ENCODE assay signal across 9 mouse cellular contexts in genomic region chr2:101751236-101751922, GRCm38 (mm10).
A peak's percentile ranks its signal among the peaks of the same experiment; 100 is the strongest.
DNase-seq lines count a peak whose midpoint lies in the region; ATAC-seq and TF ChIP-seq lines count a peak whose summit lies in the region.
"Had no signal": no experiment of that assay in that cellular context is flagged by ENCODE, and none has a peak within 500 bp of the region (broad histone marks: within the 10 kb centered on the region; RNA-seq: fewer than 3 reads in every experiment).

No protein-coding gene starts in this region.

- WGBS in forebrain, embryonic 11.5 days = 49% methylated on average over 4 of the region's 4 CpGs
- 54% methylated on average over 4 of the region's 4 CpGs for WGBS in forebrain, embryonic 16.5 days
- WGBS in kidney, embryonic 14.5 days = 18% methylated on average over 4 of the region's 4 CpGs

- 0 out of 2 replicates have a peak, but pooled peaks have one; percentile 27 for ATAC-seq in forebrain, embryonic 11.5 days (replicated peaks; ENCODE audit: low FRiP score)
- ATAC-seq in forebrain, embryonic 16.5 days = no peak
- ATAC-seq in kidney, embryonic 14.5 days (ENCODE audit: low FRiP score, low TSS enrichment) = peak; percentile 70
- ATAC-seq: midbrain, embryonic 13.5 days had no signal

- H3K4me3 ChIP-seq in forebrain, embryonic 11.5 days (ENCODE audit: low read depth, low read length) = no peak overlapping the region
- H3K4me3 ChIP-seq in forebrain, embryonic 16.5 days (replicated peaks; ENCODE audit: low read length) = no peak overlapping the region
- H3K4me3 ChIP-seq in kidney, embryonic 14.5 days (ENCODE audit: low read length) = no peak overlapping the region
- no peak overlapping the region for H3K4me3 ChIP-seq in testis, adult 2 months (ENCODE audit: control insufficient read depth, low read depth, low read length)
- H3K4me3 ChIP-seq: midbrain, embryonic 13.5 days had no signal

- no peaks in the 10 kb centered on the region for H3K36me3 ChIP-seq in forebrain, embryonic 11.5 days (ENCODE audit: control insufficient read depth, insufficient read depth, low read length)
- H3K36me3 ChIP-seq in forebrain, embryonic 16.5 days (ENCODE audit: control insufficient read depth, insufficient read depth) = no peaks in the 10 kb centered on the region
- peaks cover 7% of the 10 kb centered on the region; the same call in 1 of the 2 replicates for H3K36me3 ChIP-seq in kidney, embryonic 14.5 days (ENCODE audit: control insufficient read depth, insufficient read depth, low read length)
- no peaks in the 10 kb centered on the region for H3K36me3 ChIP-seq in testis, adult 2 months (ENCODE audit: control insufficient read depth, insufficient read depth, low read length)
- H3K36me3 ChIP-seq: midbrain, embryonic 13.5 days had no signal

- no peak overlapping the region for H3K27ac ChIP-seq in forebrain, embryonic 11.5 days (ENCODE audit: low read depth, low read length)
- H3K27ac ChIP-seq in forebrain, embryonic 16.5 days (ENCODE audit: low read length) = no peak overlapping the region
- peak overlapping the region; percentile 65; the same call in 1 of the 2 replicates for H3K27ac ChIP-seq in kidney, embryonic 14.5 days (ENCODE audit: low read depth, low read length)
- H3K27ac ChIP-seq in testis, adult 2 months (ENCODE audit: control insufficient read depth, insufficient read depth, low read depth, low read length) = peak overlapping the region; percentile 29
- H3K27ac ChIP-seq: midbrain, embryonic 13.5 days had no signal

- H3K9ac ChIP-seq in forebrain, embryonic 11.5 days (ENCODE audit: low read length) = no peak overlapping the region
- no peak overlapping the region for H3K9ac ChIP-seq in forebrain, embryonic 16.5 days (replicated peaks; ENCODE audit: low read depth, low read length)
- H3K9ac ChIP-seq in kidney, embryonic 14.5 days (ENCODE audit: low read depth, low read length) = no peak overlapping the region
- H3K9ac ChIP-seq: midbrain, embryonic 13.5 days had no signal

- H3K4me2 ChIP-seq in forebrain, embryonic 11.5 days (ENCODE audit: low read depth, low read length, severe bottlenecking) = no peak overlapping the region
- H3K4me2 ChIP-seq in forebrain, embryonic 16.5 days (ENCODE audit: low read length) = no peak overlapping the region
- H3K4me2 ChIP-seq in kidney, embryonic 14.5 days (replicated peaks; ENCODE audit: low read depth, low read length) = no peak overlapping the region
- H3K4me2 ChIP-seq: midbrain, embryonic 13.5 days had no signal

- no peaks in the 10 kb centered on the region for H3K9me3 ChIP-seq in forebrain, embryonic 11.5 days (ENCODE audit: control insufficient read depth, low read length)
- H3K9me3 ChIP-seq in forebrain, embryonic 16.5 days (ENCODE audit: control insufficient read depth, low read length) = no peaks in the 10 kb centered on the region
- no peaks in the 10 kb centered on the region for H3K9me3 ChIP-seq in kidney, embryonic 14.5 days (ENCODE audit: control insufficient read depth, low read length)
- H3K9me3 ChIP-seq: midbrain, embryonic 13.5 days had no signal

- TF ChIP-seq POLR2A in testis, adult 2 months (IDR thresholded peaks at IDR 0.05; ENCODE audit: control insufficient read depth, low read depth, low read length) = no peak

- peaks cover 13% of the 10 kb centered on the region for H3K4me1 ChIP-seq in forebrain, embryonic 11.5 days (replicated peaks; ENCODE audit: control insufficient read depth, insufficient read depth, low read length)
- H3K4me1 ChIP-seq in forebrain, embryonic 16.5 days (replicated peaks; ENCODE audit: control insufficient read depth, insufficient read depth, low read length) = peaks cover 7% of the 10 kb centered on the region
- H3K4me1 ChIP-seq in kidney, embryonic 14.5 days (ENCODE audit: control insufficient read depth, insufficient read depth, low read length) = peaks cover 15% of the 10 kb centered on the region; the same call in 1 of the 2 replicates
- H3K4me1 ChIP-seq in testis, adult 2 months (ENCODE audit: control insufficient read depth, insufficient read depth, low read length) = no peaks in the 10 kb centered on the region

- no peak for DNase-seq in forebrain, embryonic 11.5 days (ENCODE audit: low spot score)
- no peak for DNase-seq in kidney, adult 8-10 months
- no peak for DNase-seq in testis, postnatal 14 days (ENCODE audit: low spot score)
- peak; percentile 36 for DNase-seq in yolk sac, embryonic 10.5 days (ENCODE audit: low spot score)
- no peak for DNase-seq in gastrocnemius, postnatal 4 days (ENCODE audit: low spot score in 2 of 2)

- H3K27me3 ChIP-seq in forebrain, embryonic 11.5 days (ENCODE audit: control insufficient read depth, insufficient read depth, low read length) = no peaks in the 10 kb centered on the region
- no peaks in the 10 kb centered on the region for H3K27me3 ChIP-seq in forebrain, embryonic 16.5 days (replicated peaks; ENCODE audit: control insufficient read depth, insufficient read depth, low read length)
- no peaks in the 10 kb centered on the region for H3K27me3 ChIP-seq in kidney, embryonic 14.5 days (ENCODE audit: control insufficient read depth, insufficient read depth, low read length)
- H3K27me3 ChIP-seq in testis, adult 2 months (ENCODE audit: control insufficient read depth, insufficient read depth, low read length) = no peaks in the 10 kb centered on the region
- H3K27me3 ChIP-seq: midbrain, embryonic 13.5 days had no signal

- TF ChIP-seq CTCF in testis, adult 2 months (IDR thresholded peaks at IDR 0.05; ENCODE audit: control insufficient read depth, insufficient read depth, insufficient replicate concordance, low read depth, low read length) = no peak

Comparison
In these comparisons a context has a peak if more than half of its experiments do, and no peak if none do; other contexts are left out.
1. H3K27ac ChIP-seq: peak in kidney, embryonic 14.5 days (single experiment) and testis, adult 2 months (single experiment); none in forebrain, embryonic 11.5 days (single experiment) and forebrain, embryonic 16.5 days (single experiment).